Mouse (Mus musculus): ENCODE results near the gene Rpgrip1. TPM values are rescaled to one million over a fixed set of nuclear protein-coding genes. Genes with fewer than 3 reads are reported as not detected.
"Not testable (repeated sequence)": the region's sequence is repeated elsewhere in the genome, so short reads cannot be mapped to it uniquely, and the experiment has no call there.

Gene Rpgrip1
- total RNA-seq (2015; ENCODE audit: low replicate concordance) (1.3 TPM in 1 of 2 replicates, not detected in the other), total RNA-seq (2017; ENCODE audit: low replicate concordance) (3.2 and 4.6 TPM in 2 replicates)

DNA sequence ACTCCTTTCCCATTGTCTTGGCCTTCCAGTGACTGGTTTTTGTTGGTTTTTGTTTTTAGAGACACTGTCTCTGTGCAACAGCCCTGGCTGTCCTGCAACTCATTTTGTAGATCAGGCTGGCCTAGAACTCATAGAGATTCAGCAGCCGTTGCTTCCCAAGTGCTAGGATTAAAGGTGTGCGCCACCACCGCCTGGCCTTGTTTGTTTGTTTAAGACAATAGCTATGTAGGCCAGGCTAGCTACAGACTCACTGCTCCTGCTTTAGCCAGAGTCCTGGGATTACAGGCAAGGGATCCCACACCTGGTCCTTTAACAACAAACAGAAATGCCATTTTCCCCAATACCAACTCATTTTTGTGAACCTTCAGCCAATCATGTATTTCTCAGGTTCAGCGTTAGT, at the start of gene Rpgrip1:
Rpgrip1 (plus strand) TSS at position 359 of the 400 bp plus-strand sequence.
- ATAC-seq (replicated peaks; ENCODE audit: low FRiP score, poor library complexity, severe bottlenecking), result no peak

DNA sequence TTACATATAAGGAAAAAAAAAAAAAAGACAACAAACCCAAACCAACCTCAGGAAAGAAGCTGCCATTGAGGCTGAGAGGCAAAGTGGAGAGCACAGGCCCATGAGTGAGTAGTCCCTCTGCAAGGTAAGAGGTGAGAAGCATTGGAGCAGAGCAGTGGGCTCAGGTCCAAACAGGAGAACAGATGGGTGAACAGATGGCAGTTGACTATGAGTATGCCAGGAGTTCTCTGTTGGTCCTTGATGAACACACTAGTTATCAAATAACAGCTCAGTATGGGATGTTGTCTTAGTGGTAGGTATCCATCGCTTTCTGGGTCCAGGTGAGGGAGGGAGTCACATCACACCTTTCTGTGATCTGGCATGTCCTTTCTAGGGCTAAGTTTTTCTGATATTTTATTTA, 49.7 kb upstream of the Rpgrip1 start:
- no peak for ATAC-seq (replicated peaks; ENCODE audit: low FRiP score, poor library complexity, severe bottlenecking)

DNA sequence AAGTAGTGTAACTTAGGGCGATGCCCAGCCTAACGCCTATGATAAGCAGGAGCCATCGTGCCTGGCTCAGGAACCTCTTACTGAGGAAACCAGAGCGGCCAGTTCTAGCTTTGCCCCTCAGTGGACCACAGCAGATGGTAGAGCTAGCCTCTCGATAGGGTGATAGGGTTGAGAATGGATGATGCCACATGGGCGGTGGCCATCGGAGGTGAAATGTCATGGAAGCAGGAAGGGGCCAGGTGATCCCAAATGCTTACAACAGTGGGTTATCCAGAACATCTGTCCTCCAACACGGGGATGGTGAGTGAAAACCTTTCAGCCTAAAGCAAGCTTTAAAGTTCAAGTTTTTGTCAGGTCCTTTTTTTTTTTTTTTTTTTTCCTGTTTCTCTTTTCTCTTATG, 48.7 kb upstream of the Rpgrip1 start:
- no peak for ATAC-seq (replicated peaks; ENCODE audit: low FRiP score, poor library complexity, severe bottlenecking)

DNA sequence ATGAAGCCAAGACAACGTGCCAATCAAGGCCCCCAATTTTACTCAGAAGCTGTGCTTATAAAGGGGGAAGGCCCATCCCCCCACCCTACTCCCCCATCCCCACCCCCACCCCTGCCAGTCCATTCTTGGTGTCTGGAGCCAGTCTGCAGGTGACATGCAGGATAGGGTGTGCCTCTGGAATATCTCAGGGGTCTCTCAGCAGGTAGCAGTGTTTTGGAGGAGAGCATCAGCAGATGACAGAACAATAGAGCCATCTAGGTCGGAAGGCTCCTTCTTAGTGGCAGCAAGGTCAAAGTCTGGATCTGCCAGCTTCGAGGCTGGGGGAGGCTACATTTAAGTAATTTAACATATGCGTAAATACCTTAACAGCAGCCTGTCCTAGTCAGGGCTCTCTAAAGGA, 44.4 kb upstream of the Rpgrip1 start:
- ATAC-seq (replicated peaks; ENCODE audit: low FRiP score, poor library complexity, severe bottlenecking), result no peak

DNA sequence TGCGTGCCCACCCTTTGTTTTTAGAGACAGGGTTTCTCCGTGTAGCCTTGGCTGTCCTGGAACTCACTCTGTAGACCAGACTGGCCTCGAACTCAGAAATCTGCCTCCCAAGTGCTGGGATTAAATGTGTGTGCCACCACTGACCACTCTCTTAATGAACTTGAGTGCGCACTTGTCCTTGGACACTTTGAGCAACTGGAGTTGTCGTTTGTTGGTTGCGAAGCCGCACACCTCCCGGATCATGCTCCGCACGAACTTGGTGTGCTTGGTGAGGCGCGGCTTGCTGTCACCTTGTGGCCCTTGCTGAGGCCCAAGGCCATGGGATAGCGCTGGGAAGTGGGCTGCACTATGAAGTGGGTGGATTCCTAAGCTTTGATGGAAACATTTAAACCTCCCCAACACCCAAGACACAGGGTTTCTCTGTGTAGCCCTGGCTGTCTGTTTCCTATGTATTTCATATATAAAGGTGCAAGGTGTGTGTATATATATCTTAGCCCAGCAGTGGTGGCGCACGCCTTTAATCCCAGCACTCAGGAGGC, 38.8 kb upstream of the Rpgrip1 start:
- no peak for ATAC-seq (replicated peaks; ENCODE audit: low FRiP score, poor library complexity, severe bottlenecking)

DNA sequence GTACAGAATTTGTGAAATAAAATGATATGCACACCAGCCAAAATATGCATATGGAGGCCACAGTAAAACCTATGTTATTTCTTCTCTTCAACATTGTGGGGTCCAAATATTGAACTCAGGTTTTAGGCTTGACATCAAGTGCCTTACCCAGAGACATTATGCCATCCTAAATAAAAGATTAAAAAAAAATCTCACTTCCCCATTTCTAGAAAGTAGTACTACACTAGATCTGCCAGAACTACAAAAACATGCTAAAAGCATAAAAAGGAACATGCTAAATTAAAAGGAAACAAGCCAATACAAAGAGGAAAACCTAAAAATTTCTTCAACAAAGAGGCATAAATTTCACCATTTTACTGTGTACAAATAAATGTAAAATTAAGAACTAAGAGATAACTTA, 27.4 kb upstream of the Rpgrip1 start:
- ATAC-seq (replicated peaks; ENCODE audit: low FRiP score, poor library complexity, severe bottlenecking), result no peak

DNA sequence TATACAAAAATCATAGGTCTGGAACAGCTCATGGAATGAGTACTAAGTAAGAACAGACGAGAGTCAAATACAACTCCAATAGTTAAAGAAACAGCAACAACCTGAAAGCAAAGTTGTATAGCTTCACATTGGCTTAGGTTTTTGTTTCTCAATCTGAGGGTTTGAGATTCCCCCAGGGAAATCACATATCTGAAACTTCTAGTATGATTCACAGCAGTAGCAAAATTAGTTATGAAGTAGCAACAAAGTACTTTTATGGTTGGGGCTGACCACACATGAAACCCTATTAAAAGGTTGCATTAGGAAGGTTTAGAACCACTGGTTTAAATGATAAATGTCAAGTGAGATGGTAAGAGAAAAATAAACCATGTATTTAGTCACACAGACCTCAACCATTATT, 16.0 kb upstream of the Rpgrip1 start:
- no peak for ATAC-seq (replicated peaks; ENCODE audit: low FRiP score, poor library complexity, severe bottlenecking)

DNA sequence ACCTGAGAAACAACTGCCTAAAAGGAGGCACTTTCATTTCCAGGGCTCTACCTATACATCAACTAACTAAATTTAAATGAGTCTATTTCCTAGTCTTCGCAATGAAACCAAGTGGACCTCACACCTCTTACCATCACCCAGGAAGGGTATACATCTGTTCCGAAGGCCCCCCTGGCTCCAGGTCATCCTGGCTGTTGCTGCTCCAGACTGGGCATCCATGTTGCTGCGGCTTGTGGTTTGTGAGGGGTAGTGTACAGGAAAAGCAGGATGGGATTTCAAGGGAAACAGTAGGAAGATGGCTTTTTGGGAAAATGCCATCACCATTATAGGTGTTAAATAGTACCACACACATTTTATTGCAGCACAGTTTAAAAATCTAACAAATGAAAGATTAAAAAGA, 13.3 kb upstream of the Rpgrip1 start:
- ATAC-seq (replicated peaks; ENCODE audit: low FRiP score, poor library complexity, severe bottlenecking), result not testable (repeated sequence)

DNA sequence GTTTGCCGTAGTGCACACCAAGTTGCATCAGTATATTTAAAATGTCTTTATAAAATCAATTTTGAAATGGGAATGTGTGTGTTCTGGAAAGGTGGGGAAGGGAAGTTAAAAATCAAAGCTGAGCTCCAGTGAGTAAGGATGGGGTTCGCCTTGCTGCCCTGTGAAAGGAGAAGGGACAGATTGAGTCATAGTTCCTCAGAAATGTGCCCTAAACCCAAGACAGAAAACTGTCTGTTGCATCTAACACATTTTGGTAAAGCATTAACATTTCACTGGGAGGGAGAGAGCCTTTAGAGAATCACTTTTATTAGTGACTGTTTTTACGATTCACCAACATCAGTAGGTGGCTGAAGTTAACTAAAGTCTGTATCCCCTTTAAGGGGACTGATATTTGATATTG, 12.1 kb upstream of the Rpgrip1 start:
- ATAC-seq (replicated peaks; ENCODE audit: low FRiP score, poor library complexity, severe bottlenecking), result not testable (repeated sequence)

DNA sequence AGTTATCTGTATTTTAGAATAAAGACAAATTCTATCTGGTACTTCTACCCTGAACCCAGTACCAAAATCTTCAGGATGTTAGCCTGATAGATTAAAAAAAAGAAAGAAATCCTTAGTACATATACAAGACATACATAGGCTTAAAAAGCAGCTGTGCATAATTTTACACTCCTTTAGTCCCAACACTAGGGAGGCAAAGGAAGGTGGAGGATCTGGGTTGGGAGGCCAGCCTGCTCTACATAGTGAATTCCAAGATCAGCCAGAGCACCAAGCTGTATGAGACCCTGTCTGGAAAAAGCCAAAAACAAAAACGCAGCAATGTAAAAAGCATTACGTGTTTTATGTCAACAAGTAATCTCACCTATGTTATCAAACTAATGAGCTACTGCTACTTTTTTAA, 10.9 kb upstream of the Rpgrip1 start:
- no peak for ATAC-seq (replicated peaks; ENCODE audit: low FRiP score, poor library complexity, severe bottlenecking)

DNA sequence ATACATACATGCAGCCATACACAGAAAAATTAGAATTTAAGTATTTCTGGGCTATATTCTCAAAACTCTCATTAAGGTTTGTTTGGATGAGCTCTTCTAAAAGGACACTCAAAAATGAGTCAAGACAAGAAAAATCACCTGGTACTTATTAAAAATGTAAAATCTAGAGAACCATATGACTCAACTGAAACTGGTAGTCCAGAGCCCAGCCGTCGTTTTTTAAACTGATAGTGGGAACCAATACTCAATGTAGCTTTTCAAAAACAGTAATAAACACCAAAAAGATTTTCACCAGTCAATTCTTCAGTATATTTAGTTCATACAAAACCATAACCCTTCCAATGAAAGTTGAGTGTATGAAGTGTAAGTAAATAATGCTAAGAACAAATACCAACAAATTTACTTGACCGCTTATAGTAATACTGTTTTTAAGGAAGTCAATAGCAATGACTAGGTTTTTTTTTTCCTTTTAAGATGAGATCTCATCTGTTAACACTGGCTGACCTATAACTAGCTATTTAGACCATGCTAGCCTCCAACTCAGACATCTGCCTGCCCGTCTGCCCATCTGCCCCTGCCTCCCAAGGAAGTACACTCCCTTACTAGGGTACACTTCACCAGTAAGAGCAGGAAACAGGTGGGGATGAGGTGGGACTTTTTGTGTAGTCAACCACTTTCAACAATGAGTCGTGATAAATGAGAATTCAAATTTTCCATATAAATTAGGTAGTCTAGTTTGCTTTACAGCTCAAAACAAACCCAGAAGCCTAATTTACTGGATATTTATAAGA, 10.1 kb upstream of the Rpgrip1 start:
- ATAC-seq (replicated peaks; ENCODE audit: low FRiP score, poor library complexity, severe bottlenecking), result no peak

DNA sequence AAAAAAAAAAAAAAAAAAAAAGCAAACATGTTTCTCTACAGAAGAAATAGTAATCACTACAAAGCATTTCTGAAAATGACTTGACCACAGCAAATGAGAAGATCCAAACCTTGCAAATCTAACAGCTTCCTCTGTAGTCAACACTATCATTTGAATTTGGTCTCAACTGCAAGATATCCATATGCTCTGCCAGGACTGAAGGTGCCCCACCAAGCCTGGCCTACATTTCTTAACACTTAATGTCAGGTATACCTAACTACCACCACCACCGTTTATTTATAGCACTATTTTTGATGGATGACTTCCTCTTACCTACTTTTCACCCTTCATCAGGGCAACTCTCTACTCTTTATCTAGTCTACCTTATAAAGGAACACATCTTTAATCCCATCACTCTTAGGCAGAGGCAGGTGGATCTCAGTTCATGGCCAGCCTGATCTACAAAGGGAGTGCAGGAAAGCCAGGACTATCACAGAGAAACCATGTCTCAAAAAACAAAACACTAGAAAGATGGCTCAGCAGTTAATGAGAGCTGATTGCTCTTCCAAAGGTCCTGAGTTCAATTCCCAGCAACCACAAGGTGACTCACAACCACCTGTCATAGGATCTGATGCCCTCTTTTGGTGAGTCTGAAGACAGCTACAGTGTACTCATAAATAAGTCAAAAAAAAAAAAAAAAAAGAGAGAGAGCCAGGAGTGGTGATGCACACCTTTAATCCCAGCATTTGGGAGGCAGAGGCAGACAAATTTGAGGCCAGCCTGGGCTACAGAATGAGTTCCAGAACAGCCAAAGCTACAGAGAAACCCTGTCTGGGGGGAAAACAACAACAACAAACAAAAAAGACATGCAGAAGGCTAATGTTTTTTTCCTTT, 9.0 kb upstream of the Rpgrip1 start:
- no peak for ATAC-seq (replicated peaks; ENCODE audit: low FRiP score, poor library complexity, severe bottlenecking)

DNA sequence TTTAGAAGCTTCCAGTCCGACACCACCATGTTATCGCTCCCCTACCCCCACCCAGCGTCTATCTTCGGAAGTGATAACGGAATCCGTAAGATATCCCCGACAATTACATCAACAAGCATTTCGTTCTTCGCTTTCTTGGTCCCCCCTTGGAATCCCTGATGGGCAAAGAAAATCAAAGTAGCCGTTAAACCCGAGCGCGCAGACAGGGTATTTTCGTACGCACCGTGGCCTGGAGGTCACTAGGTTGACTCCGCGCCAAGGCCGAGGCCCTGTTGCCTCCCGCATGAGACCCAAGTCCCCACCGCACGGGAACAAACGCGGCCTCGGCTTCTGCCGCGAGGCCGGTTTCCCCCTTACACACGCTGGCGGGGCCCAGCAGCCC, 7.0 kb upstream of the Rpgrip1 start:
- peak; percentile 45 for ATAC-seq (replicated peaks; ENCODE audit: low FRiP score, poor library complexity, severe bottlenecking)

DNA sequence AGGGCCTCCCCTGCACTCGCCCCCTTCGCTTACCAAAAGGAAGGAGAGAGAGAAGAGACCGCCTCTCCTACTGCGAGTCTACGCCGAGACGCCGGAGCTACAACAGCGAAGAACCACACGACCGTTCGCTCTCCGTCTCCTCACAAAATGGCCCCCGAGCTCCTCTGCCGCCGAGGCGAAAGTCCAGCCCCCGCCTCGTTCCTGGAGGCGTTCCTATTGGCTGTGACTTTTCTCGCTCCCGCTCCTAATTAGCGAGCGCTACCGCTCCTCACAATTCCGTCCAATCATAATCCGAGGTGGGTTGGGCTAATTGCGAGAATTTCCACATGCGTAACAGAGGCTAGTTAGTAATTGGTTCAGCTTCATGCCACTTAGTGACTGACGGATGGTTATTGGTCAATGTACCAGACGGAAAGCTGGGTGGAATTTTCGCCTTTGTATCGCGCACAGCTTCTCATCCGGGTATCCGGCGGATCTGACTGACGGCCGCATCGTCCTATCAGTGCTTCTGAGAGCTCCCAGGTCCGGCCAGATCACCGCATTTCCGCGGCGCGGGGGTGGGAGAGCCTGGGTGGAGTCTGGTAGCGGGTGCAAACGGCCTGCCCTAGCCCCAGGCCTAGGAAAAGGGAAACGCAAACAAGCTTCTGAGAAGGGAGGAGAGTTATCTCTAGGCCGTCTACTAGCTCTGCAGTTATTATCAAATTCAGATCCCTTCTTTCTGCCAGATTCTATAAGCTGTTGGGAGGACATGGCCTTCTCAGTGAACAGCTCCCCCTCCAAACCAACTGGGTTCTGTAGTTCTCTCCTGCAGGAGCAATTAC, 6.4 kb upstream of the Rpgrip1 start, which contains the start of gene Hnrnpc:
Hnrnpc (minus strand) TSS at position 173 of the 821 bp plus-strand sequence.
- peak; percentile 93 for ATAC-seq (replicated peaks; ENCODE audit: low FRiP score, poor library complexity, severe bottlenecking)

DNA sequence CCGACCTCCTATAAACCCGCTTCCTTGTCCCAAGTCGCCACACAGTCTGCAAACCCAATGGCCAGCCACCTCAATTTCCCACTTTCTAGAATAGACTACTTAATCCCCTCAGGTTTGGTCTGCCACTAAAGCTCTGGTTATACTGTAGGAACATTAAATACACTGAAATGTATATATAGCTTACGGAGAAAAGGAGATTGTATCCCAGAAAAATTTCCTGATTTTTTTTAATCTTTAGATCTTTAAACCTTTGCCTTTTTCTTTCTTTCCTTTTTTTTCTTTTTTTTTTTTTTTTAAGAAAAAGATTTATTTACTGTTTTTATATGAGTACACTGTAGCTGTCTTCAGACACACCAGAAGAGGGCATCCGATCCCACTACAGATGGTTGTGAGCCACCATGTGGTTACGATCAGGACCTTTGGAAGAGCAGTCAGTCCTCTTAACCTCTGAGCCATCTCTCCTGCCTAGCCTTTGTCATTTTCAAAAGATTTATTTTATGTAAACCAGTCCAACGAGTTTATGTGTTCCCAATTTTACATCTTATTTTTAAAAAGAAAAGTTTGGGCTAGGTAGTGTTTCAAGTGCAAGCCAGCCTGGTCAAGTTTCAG, 5.7 kb upstream of the Rpgrip1 start:
- no peak for ATAC-seq (replicated peaks; ENCODE audit: low FRiP score, poor library complexity, severe bottlenecking)

DNA sequence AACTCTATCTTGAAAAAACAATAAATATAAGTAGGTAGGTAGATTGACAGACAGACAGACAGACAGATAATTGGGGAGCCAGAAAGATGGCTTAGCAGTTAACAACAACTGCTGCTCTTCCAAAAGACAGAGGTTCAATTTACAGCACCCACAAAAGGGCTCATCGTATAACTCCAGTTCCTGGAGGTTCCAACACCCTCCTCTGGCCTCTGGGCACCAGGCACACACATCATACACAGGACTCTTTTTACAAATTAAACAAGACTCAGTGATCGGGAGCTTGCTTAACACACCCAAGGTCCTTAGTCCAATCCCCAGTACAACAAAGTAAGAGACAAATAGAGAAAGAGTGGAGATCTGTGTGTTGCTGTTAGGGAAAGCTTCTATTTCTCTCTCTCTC, 5.2 kb upstream of the Rpgrip1 start:
- no peak for ATAC-seq (replicated peaks; ENCODE audit: low FRiP score, poor library complexity, severe bottlenecking)

DNA sequence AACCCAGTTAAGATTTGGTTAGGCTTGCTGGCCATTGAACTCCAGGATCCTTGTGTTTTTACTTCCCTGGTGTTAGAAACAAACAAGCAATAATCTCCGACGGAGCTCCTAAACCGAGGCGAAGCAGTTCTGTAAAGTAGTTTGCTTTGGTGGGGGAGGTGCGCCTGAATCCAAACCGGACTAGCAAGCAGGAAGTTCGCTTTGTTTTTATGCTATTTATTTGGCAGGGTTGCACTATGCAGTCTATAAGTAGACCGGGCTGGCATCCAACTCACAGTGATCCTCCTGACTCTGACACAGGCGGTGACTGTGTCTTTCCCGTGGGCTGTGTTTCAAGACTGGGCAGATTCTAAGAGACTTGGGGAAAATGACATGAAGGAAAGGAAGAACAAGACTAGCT, 3.8 kb upstream of the Rpgrip1 start:
- no peak for ATAC-seq (replicated peaks; ENCODE audit: low FRiP score, poor library complexity, severe bottlenecking)

DNA sequence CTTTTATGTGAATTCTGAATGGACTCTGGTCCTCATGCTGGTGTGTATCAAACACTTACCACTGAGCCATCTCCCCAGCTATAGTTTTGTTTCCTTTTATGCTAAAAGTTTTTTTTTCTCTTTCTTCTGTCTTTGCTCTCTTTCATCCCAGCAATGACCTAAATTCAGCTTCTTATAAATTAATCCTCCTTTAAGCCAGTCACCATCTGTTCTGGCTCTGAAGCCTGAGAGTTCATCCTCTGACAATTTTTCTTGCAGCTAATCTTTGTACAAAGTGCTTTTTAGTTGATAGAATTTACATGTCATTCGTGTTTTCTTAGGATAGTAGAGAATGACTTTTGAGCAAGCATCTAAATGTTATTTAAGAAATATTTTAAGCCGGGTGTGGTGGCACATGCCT, 2.5 kb upstream of the Rpgrip1 start:
- no peak for ATAC-seq (replicated peaks; ENCODE audit: low FRiP score, poor library complexity, severe bottlenecking)

DNA sequence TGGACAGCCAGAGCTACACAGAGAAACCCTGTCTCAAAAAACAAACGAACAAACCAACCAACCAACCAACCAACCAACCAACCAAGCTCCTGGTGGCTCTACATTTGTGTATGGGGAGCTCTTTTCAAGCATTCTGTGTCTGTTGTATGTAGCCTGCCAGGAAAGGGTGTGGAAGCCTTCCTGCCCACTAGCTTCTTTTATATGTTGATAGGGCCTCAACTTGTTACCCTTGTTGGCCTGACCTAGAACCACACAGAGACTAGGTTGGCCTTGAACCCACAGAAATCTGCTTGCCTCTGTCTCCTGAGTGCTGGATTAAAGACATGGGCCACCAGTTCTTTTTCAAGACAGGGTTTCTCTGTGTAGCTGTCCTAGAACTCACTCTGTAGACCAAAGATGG, 3.6 kb downstream of the Rpgrip1 start:
- no peak for ATAC-seq (replicated peaks; ENCODE audit: low FRiP score, poor library complexity, severe bottlenecking)
